Mouse (Mus musculus) activated CD4-positive, CD25-positive, alpha-beta regulatory T cell (primary cell): ENCODE results near the gene Chrnb4. TPM values are rescaled to one million over a fixed set of nuclear protein-coding genes. Genes with fewer than 3 reads are reported as not detected.

Experiments used
- polyA plus RNA-seq, 2 experiments: library from polyadenylated mRNA; unstranded; fragments of 100-300 nt; shearing (Covaris generic); gene quantifications; one replicate each; pipeline ENCODE4 v1.2.1; 2017

Chrnb4 gene
- polyA plus RNA-seq: under 1 TPM in 1 of 2 experiments, not detected in 1; 0.11 TPM

GRCm38 (mm10) chr9:55048211-55048880, at the start of gene Chrnb4:
Gene Chrnb4 (minus strand): TSS chr9:55048779.

GRCm38 (mm10) chr9:55026275-55026663, 22.3 kb downstream of the Chrnb4 start, which contains the start of gene Chrna3:
Gene Chrna3 (minus strand): TSS chr9:55026562.

GRCm38 (mm10) chr9:54980674-54981073, 67.9 kb downstream of the Chrnb4 start, which contains the start of gene Chrna5:
Gene Chrna5 (plus strand): TSS chr9:54980880.

Other genes starting within 250 kb of the Chrnb4 start
- gene Ireb2, start 185.0 kb downstream of the Chrnb4 start, polyA plus RNA-seq: 10 to 100 TPM; 19.2 to 20.4 TPM
- gene Hykk, start 131.5 kb downstream of the Chrnb4 start, polyA plus RNA-seq: under 1 TPM; 0.37 to 0.77 TPM
- 100 to 1,000 TPM; 311 to 343 TPM for gene Psma4, start 98.0 kb downstream of the Chrnb4 start, polyA plus RNA-seq
- gene AY074887, start 97.8 kb downstream of the Chrnb4 start, polyA plus RNA-seq: under 1 TPM in 1 of 2 experiments, not detected in 1; 0.42 TPM
- under 1 TPM in 1 of 2 experiments, not detected in 1; 0.29 TPM for gene Chrna5, start 67.9 kb downstream of the Chrnb4 start, polyA plus RNA-seq
- gene Chrna3, start 22.2 kb downstream of the Chrnb4 start, polyA plus RNA-seq: under 1 TPM in 1 of 2 experiments, not detected in 1; 0.38 TPM
- 10 to 100 TPM; 36.5 to 47.2 TPM for gene Ube2q2, start 100.1 kb upstream of the Chrnb4 start, polyA plus RNA-seq
- 10 to 100 TPM; 42.5 to 58.1 TPM for gene Fbxo22, start 160.1 kb upstream of the Chrnb4 start, polyA plus RNA-seq